Mouse (Mus musculus): ENCODE measurements around the gene Xpo6.

The Xpo6 gene

DNA sequence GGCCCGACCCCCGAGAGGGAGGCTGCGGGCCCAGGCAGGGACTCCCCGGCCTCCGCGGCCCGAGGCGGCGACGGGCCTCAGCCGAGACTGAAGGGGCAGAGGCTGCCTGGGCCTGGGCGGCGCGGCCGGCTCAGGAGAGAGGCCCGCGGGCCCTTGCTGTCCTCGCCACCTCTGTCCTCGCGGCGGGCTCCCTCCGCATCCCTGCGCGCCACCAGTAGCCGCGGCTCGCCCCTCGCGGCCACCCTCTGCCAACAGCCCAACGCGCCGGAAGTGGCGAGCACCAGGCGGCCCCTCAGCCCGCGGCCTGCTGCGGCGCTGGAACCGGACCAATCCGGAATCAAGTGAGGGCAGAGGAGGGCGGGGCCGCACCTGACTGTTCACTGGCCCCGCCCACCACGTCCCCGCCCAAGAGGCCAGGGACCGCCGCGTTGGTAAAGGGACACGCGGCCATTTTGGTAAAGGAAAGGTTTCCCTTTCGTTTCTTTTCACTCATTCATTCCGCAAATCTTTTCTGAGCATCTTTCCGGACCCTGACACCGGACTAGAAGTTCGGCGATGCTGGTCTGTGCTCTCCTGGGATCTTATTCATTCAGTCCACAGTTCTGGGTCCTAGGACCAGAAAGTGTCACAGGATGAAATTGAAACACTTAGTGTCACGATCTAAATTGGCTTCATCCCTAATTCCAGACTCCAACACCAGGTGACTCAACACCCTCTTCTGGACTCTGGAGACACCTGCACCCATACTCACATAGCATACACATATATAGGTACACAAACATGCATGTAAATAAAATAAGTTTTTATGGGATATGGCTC, at the start of gene Xpo6:
Xpo6 (minus strand) TSS at position 324 of the 819 bp plus-strand sequence.
- no peak for TF ChIP-seq GATA4 (IDR thresholded peaks at IDR 0.05; ENCODE audit: insufficient replicate concordance, low read length)

GRCm38 (mm10) chr7:126249986-126250385, 49.7 kb upstream of the Xpo6 start:
- TF ChIP-seq GATA4 (IDR thresholded peaks at IDR 0.05; ENCODE audit: insufficient replicate concordance, low read length): no peak

- no peak for TF ChIP-seq GATA4 (IDR thresholded peaks at IDR 0.05; ENCODE audit: insufficient replicate concordance, low read length)
Observed at GRCm38 (mm10) chr7:126249146-126249545, 48.8 kb upstream of the Xpo6 start.

GRCm38 (mm10) chr7:126248641-126249141, 48.4 kb upstream of the Xpo6 start:
- no peak for TF ChIP-seq GATA4 (IDR thresholded peaks at IDR 0.05; ENCODE audit: insufficient replicate concordance, low read length)

DNA sequence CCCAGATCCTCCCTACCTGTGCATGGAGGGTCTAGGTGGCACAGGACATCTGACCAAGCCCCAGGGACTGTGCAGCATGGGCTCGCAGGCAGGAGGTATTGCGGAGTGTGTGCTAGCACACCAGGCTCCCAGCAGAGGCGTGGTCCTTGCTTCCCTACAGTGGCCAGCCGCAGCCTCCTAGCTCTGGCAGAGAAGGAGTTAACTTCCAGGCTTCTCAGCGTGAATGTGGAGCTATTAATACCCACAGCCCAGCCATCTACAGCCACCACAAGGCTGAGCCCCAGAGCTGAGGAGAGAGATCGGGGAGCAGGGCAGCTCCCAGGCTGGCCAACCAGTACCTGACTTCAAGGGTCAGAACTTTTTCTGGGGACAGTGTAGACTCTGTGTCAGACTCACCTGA, 47.8 kb upstream of the Xpo6 start:
- TF ChIP-seq GATA4 (IDR thresholded peaks at IDR 0.05; ENCODE audit: insufficient replicate concordance, low read length): no peak

DNA sequence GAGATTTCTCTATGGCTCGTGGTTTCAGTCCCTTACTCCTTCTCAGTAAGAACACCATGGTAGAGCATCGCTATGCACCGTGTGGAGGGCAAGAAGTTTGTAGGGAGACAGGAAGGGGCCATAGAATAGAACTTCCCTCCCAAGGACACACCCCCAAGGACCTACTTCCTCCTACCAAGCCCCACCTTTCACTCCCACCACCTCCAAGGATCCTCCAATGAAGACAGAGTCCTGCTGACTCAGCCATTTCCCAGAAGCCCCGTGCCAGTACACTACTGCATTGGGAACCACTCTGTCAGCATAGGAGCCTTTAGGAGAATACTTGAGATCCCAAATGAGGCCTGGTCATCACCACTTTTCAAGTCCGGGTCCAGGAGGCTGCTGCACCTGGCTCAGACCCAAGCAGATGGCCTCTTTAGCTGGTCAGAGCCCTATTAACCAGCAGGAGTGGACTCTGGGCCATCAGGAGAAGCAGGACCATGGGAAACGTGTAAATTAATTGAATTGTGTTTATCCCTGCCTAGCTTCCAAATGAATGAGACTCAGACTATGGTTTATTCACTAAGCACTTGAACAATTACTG, 44.0 kb upstream of the Xpo6 start:
- no peak for TF ChIP-seq GATA4 (IDR thresholded peaks at IDR 0.05; ENCODE audit: insufficient replicate concordance, low read length)

- TF ChIP-seq GATA4 (IDR thresholded peaks at IDR 0.05; ENCODE audit: insufficient replicate concordance, low read length): no peak
Observed at GRCm38 (mm10) chr7:126240814-126241360, 40.6 kb upstream of the Xpo6 start.

DNA sequence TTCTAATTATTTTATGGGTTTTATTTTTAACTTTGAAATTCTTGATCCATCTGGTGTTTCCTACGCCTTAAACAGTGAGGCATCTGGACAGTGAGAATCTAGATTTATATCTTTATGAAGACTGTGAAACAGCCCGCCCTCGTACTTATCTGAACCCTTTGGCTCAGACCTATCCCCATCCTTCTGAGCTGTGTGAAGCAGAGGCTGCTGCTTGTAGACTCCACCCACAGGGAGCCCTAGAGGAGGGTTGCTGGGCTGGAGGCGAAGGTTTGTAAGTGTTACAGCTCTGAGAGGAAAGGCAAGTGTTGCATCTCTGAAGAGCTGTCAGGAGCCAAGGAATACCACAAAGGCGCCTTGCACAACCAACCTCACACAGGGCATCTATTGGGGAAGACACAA, 36.5 kb upstream of the Xpo6 start:
- no peak for TF ChIP-seq GATA4 (IDR thresholded peaks at IDR 0.05; ENCODE audit: insufficient replicate concordance, low read length)

- no peak for TF ChIP-seq GATA4 (IDR thresholded peaks at IDR 0.05; ENCODE audit: insufficient replicate concordance, low read length)
Observed at GRCm38 (mm10) chr7:126236083-126236793, 35.9 kb upstream of the Xpo6 start.

DNA sequence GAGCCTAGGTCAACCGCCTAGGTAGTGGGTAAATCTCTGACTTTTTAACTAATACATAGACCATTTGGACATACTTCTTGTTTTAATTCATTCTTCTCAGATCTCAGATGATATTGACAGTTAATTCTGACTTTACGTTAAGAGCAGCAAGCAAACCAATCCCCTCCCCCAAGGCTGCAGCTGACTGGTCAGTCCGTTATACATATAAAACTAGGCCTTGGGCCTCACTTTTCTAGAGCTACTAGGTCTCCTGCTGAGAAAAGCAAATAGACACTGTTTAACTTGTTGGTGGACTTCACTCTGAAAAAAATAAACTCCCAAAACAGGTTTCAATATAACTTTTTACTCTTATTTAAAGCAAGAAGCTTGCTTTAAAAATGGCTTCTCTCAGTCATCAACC, 34.3 kb upstream of the Xpo6 start:
- TF ChIP-seq GATA4 (IDR thresholded peaks at IDR 0.05; ENCODE audit: insufficient replicate concordance, low read length): no peak

DNA sequence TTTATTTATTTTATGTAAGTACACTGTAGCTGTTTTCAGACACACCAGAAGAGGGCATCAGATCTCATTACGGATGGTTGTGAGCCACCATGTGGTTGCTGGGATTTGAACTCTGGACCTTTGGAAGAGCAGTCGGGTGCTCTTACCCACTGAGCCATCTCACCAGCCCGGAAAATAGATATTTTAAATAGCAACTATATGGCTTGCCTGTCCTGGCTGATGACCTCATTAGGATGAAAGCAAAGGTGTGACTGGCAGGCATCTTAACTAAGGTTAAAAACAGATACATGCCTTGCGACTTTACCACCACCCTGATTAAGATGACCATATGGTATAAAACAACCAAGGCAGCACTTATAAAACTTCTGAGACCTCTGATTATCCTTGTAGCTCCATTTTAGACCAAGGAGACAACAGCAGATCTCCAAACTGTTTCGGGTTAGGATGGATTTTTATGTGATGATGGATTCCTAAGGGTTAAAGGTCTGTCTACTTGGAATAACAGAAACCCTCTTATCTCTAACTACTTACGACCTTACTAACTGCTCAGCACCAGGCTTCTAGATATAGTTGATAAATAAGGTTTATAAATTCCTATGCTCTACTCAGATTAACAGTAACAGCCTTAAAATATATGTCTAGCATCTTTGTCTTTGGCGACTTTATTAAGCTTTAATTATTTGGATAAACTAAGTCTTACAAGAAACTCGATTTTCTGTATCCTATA, 32.2 kb upstream of the Xpo6 start:
- no peak for TF ChIP-seq GATA4 (IDR thresholded peaks at IDR 0.05; ENCODE audit: insufficient replicate concordance, low read length)

- TF ChIP-seq GATA4 (IDR thresholded peaks at IDR 0.05; ENCODE audit: insufficient replicate concordance, low read length): no peak
Observed at GRCm38 (mm10) chr7:126230357-126231148, 30.3 kb upstream of the Xpo6 start.

DNA sequence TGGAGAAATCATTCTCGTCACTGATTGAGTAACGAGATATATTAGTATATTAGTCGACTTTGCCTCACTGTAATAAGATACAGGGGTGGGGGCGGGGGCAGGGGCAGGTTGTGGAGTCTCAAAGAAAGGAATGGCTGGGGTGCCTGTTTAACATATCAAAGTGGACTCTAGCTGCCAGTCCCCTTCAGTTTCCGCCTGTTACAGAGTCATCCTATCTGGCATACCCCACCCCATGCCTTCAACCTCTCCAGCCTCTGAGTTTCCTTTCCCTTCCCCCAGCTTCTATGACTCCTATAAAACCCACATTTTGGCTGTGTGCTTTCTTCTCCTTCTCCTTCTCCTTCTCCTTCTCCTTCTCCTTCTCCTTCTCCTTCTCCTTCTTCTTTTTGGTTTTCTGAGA, 25.8 kb upstream of the Xpo6 start:
- TF ChIP-seq GATA4 (IDR thresholded peaks at IDR 0.05; ENCODE audit: insufficient replicate concordance, low read length): no peak

DNA sequence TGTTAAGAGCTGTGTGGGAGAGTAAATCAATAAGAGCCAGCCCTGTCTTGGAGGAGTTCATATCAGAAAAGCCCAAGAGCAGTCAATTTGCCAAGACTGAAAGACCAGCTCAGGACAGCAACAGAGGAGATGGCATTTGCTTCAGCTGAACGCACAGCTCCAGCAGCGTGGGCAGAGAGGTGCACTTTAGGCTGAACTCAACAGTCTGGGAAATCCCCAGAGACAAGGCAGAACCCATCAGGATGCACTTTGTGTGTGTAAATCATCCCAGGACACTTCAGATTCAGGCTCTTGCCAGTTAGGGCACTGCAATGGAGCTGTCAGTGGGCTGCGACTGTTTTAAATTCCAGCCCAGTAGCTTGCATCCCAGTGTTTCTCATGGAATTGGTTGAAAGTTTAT, 22.5 kb upstream of the Xpo6 start:
- TF ChIP-seq GATA4 (IDR thresholded peaks at IDR 0.05; ENCODE audit: insufficient replicate concordance, low read length): no peak
